Mouse (Mus musculus) C2C12 (cell line): ENCODE data around the gene Sdad1. TPM values are rescaled to one million over a fixed set of nuclear protein-coding genes. Genes with fewer than 3 reads are reported as not detected.

Source experiments
- H3K27me3 ChIP-seq: one replicate; pipeline ENCODE4 v1.6.1; 2011; ENCODE audit not compliant: control insufficient read depth, insufficient read depth, insufficient read length
- H3K36me3 ChIP-seq: one replicate; pipeline ENCODE4 v1.6.1; 2011; ENCODE audit not compliant: control insufficient read depth, insufficient read depth
- H3K4me3 ChIP-seq: one replicate; pipeline ENCODE4 v1.5.1; 2011; ENCODE audit warnings: mild to moderate bottlenecking, control low read depth; ENCODE audit not compliant: poor library complexity, insufficient read depth, severe bottlenecking
- H3K79me2 ChIP-seq: one replicate; pipeline ENCODE4 v1.6.1; 2011; ENCODE audit not compliant: control insufficient read depth, insufficient read depth
- H3K79me3 ChIP-seq: one replicate; pipeline ENCODE4 v1.6.1; 2011; ENCODE audit warnings: low read depth, control low read depth
- H3ac ChIP-seq: one replicate; pipeline ENCODE3; 2011; ENCODE audit warnings: low read depth; ENCODE audit not compliant: control insufficient read depth, insufficient read length
- CEBPB ChIP-seq: IDR thresholded peaks from one replicate; pipeline ENCODE4 v1.6.1; 2011; ENCODE audit warnings: low read depth, mild to moderate bottlenecking, control low read depth, moderate library complexity
- CTCF ChIP-seq: IDR thresholded peaks from one replicate; pipeline ENCODE4 v1.5.1; 2011; ENCODE audit not compliant: control insufficient read depth, insufficient read depth, insufficient read length
- FOSL1 ChIP-seq: IDR thresholded peaks from one replicate; pipeline ENCODE4 v1.8.0; 2011; ENCODE audit warnings: mild to moderate bottlenecking, low read length; ENCODE audit not compliant: poor library complexity, insufficient read depth, severe bottlenecking
- MAX ChIP-seq: IDR thresholded peaks from one replicate; pipeline ENCODE4 v1.6.1; 2011; ENCODE audit warnings: mild to moderate bottlenecking, control low read depth
- MYOD1 ChIP-seq: IDR thresholded peaks from one replicate; pipeline ENCODE4 v1.6.1; 2011; ENCODE audit warnings: low read depth; ENCODE audit not compliant: control insufficient read depth, insufficient read length
- MYOG ChIP-seq: IDR thresholded peaks from one replicate; pipeline ENCODE4 v1.6.1; 2011; ENCODE audit not compliant: control insufficient read depth, insufficient read length; ENCODE audit errors: extremely low read depth
- USF1 ChIP-seq: IDR thresholded peaks from one replicate; pipeline ENCODE4 v1.6.1; 2011; ENCODE audit warnings: low read depth, mild to moderate bottlenecking, control low read depth, moderate library complexity
- polyA plus RNA-seq: library from polyadenylated mRNA; unstranded; fragments of >200 nt; fragmentation: generic; extraction: Trizol; gene quantifications from one replicate; pipeline ENCODE4 v1.2.1, GENCODE M21; 2012; ENCODE audit warnings: missing spikeins

Gene Sdad1
- polyA plus RNA-seq, 1 experiment = 8.0 TPM

DNA sequence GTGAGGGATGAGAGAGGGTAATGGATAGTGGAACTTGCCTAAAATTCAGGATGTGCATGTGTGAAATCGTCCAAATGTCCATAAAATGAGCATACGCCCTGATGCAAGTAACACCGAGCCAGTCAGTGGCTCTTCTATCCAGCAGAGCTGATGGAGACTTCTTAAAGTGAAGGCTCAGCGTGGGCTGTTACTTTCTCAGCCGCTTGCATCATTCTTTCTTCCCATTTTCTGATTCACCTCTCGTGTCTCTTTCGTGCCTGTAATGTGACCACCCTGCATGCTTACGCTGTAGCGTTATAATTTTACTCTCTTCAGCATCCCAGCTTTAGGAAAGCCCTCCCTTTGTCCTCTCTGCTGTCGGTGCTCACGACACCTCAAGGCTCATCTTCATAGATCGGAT is 20.8 kb upstream of the Sdad1 start:
- no peaks in the 10 kb centered on the region for H3K79me3 ChIP-seq
- no peaks in the 10 kb centered on the region for H3K36me3 ChIP-seq
- no peaks in the 10 kb centered on the region for H3K27me3 ChIP-seq
- TF ChIP-seq MYOG (no peak), CEBPB (no peak), MAX (no peak), FOSL1 (no peak), MYOD1 (no peak), USF1 (no peak), CTCF (no peak)
- H3K79me2 ChIP-seq = no peaks in the 10 kb centered on the region
- no peak overlapping the region for H3ac ChIP-seq
- H3K4me3 ChIP-seq = no peak overlapping the region

GRCm38 (mm10) chr5:92327929-92328328 is 17.6 kb upstream of the Sdad1 start, which contains the start of gene Cxcl9:
TSS of gene Cxcl9 (minus strand) at chr5:92328079.
- no peak within 1 kb of the TSS for H3ac ChIP-seq
- H3K79me3 ChIP-seq = no peaks in the 10 kb centered on the region
- no peak for TF ChIP-seq CEBPB
- peak; percentile 51 for TF ChIP-seq USF1
- H3K27me3 ChIP-seq = no peaks in the 10 kb centered on the region
- no peak within 1 kb of the TSS for H3K4me3 ChIP-seq
- H3K79me2 ChIP-seq = no peaks in the 10 kb centered on the region
- no peaks in the 10 kb centered on the region for H3K36me3 ChIP-seq

DNA sequence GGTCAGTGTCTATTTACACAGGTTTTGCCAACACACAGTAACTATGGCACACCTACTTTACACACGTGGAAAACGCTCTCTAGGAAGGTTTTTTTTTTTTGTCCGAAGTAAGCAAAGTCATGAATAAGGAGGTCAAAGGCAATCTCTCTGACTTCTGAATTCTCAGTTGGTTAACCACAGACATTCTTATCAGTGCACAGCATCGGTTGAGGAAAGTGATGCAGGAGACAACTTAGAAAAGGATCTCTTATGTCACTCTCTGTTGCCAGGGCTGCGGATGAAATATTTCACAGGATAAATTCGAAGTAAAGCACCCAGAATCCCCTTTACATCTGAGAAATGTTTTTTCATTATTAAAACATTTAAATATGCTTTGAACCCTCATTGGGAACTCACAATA is 17.1 kb upstream of the Sdad1 start:
- Histone ChIP-seq H3K79me3 (no peaks in the 10 kb centered on the region), H3K27me3 (no peaks in the 10 kb centered on the region), H3K36me3 (no peaks in the 10 kb centered on the region), H3ac (no peak overlapping the region), H3K79me2 (no peaks in the 10 kb centered on the region), H3K4me3 (no peak overlapping the region)
- TF ChIP-seq FOSL1 (no peak), MYOD1 (no peak), CEBPB (no peak), MYOG (no peak), CTCF (no peak), USF1 (no peak), MAX (no peak)

- no peaks in the 10 kb centered on the region for H3K36me3 ChIP-seq
Measured at GRCm38 (mm10) chr5:92323264-92323663, 13.0 kb upstream of the Sdad1 start.

GRCm38 (mm10) chr5:92322612-92323011 is 12.3 kb upstream of the Sdad1 start:
- H3K79me2 ChIP-seq = no peaks in the 10 kb centered on the region
- no peaks in the 10 kb centered on the region for H3K27me3 ChIP-seq
- no peak overlapping the region for H3ac ChIP-seq
- TF ChIP-seq CEBPB = no peak
- TF ChIP-seq FOSL1 = no peak
- no peak for TF ChIP-seq CTCF
- no peak for TF ChIP-seq USF1
- TF ChIP-seq MYOG = no peak
- no peak for TF ChIP-seq MAX
- TF ChIP-seq MYOD1 = no peak
- H3K36me3 ChIP-seq = no peaks in the 10 kb centered on the region
- no peaks in the 10 kb centered on the region for H3K79me3 ChIP-seq
- H3K4me3 ChIP-seq = no peak overlapping the region

More at GRCm38 (mm10) chr5:92323264-92323663, 13.0 kb upstream of the Sdad1 start:
- Histone ChIP-seq H3ac (no peak overlapping the region), H3K4me3 (no peak overlapping the region), H3K79me3 (no peaks in the 10 kb centered on the region), H3K79me2 (no peaks in the 10 kb centered on the region), H3K27me3 (no peaks in the 10 kb centered on the region)
- no peak for TF ChIP-seq MYOD1
- TF ChIP-seq CEBPB = no peak
- no peak for TF ChIP-seq CTCF
- no peak for TF ChIP-seq MYOG
- TF ChIP-seq MAX = no peak
- TF ChIP-seq FOSL1 = no peak
- no peak for TF ChIP-seq USF1

- Histone ChIP-seq H3K27me3 (no peaks in the 10 kb centered on the region), H3K36me3 (no peaks in the 10 kb centered on the region), H3ac (no peak overlapping the region), H3K4me3 (no peak overlapping the region), H3K79me3 (no peaks in the 10 kb centered on the region), H3K79me2 (no peaks in the 10 kb centered on the region)
- no peak for TF ChIP-seq MAX
- TF ChIP-seq USF1 = no peak
- no peak for TF ChIP-seq CEBPB
- no peak for TF ChIP-seq MYOG
- TF ChIP-seq MYOD1 = no peak
Measured at GRCm38 (mm10) chr5:92321631-92322400, 11.5 kb upstream of the Sdad1 start.
